Mouse (Mus musculus) hindbrain, embryonic 15.5 days (tissue): Measurements from ENCODE around the gene Zbtb32. TPM values are rescaled to one million over a fixed set of nuclear protein-coding genes. Genes with fewer than 3 reads are reported as not detected.

ENCODE experiments used
- ATAC-seq: fragments of 200-750 bp; cut with Nextera tagmentation; 2 replicates; pipeline ENCODE4 v1.8.0; 2017; ENCODE audit warnings: low read depth, moderate number of reproducible peaks, moderate TSS enrichment; ENCODE audit not compliant: low FRiP score
- H3K27ac ChIP-seq: fragments of 300-500 bp; sonication (generic); replicated peaks from 2 replicates; pipeline ENCODE4 v1.5.1; 2015; ENCODE audit warnings: mild to moderate bottlenecking, inconsistent platforms
- H3K27me3 ChIP-seq: fragments of 300-500 bp; sonication (generic); 2 replicates; pipeline ENCODE4 v1.6.1; 2015; ENCODE audit warnings: control low read depth, inconsistent platforms
- H3K36me3 ChIP-seq: fragments of 300-500 bp; sonication (generic); 2 replicates; pipeline ENCODE4 v1.6.1; 2015; ENCODE audit warnings: control low read depth, inconsistent platforms
- H3K4me1 ChIP-seq: fragments of 300-500 bp; sonication (generic); replicated peaks from 2 replicates; pipeline ENCODE4 v1.6.1; 2015; ENCODE audit warnings: control low read depth, inconsistent platforms
- H3K4me2 ChIP-seq: fragments of 300-500 bp; sonication (generic); 2 replicates; pipeline ENCODE4 v1.6.1; 2015; ENCODE audit warnings: moderate library complexity, mild to moderate bottlenecking, inconsistent platforms
- H3K4me3 ChIP-seq: fragments of 300-500 bp; sonication (generic); 2 replicates; pipeline ENCODE4 v1.5.1; 2015; ENCODE audit warnings: mild to moderate bottlenecking, inconsistent platforms
- H3K9ac ChIP-seq: fragments of 300-500 bp; sonication (generic); 2 replicates; pipeline ENCODE4 v1.6.1; 2015; ENCODE audit warnings: inconsistent platforms
- H3K9me3 ChIP-seq: fragments of 300-500 bp; sonication (generic); 2 replicates; pipeline ENCODE4 v1.6.1; 2016; ENCODE audit warnings: control low read depth, inconsistent platforms
- WGBS: fragments of 180-500 bp; shearing (Covaris S2); methylation state at CpG from one replicate; pipeline ENCODE4 v1.1.7; 2015; 5-methylcytosine and 5-hydroxymethylcytosine counted together
- polyA plus RNA-seq: library from polyadenylated mRNA; unstranded; fragments of >200 nt; fragmentation: Nextera tagmentation; extraction: Ambion mirVana; gene quantifications from 2 replicates; pipeline ENCODE4 v1.2.1, GENCODE M21; 2015

Zbtb32 gene
- polyA plus RNA-seq, 1 experiment from 2014 or later, result 0.10 TPM

- WGBS, result 55% methylated on average over 5 of the region's 5 CpGs
- no peaks in the 10 kb centered on the region for H3K4me1 ChIP-seq
- no peak overlapping the region for H3K4me3 ChIP-seq
- H3K27ac ChIP-seq, result no peak overlapping the region
- no peaks in the 10 kb centered on the region for H3K9me3 ChIP-seq
- no peak overlapping the region for H3K4me2 ChIP-seq
- H3K27me3 ChIP-seq, result no peaks in the 10 kb centered on the region
- H3K9ac ChIP-seq, result no peak overlapping the region
- peaks cover 48% of the 10 kb centered on the region for H3K36me3 ChIP-seq
- ATAC-seq, result peak; percentile 49; the same call in 1 of the 2 replicates
Observed at GRCm38 (mm10) chr7:30615049-30615760, 16.5 kb upstream of the Zbtb32 start.

- Histone ChIP-seq H3K27me3 (no peaks in the 10 kb centered on the region), H3K9me3 (no peaks in the 10 kb centered on the region), H3K4me3 (no peak overlapping the region), H3K27ac (no peak overlapping the region), H3K4me2 (no peak overlapping the region), H3K4me1 (no peaks in the 10 kb centered on the region), H3K36me3 (peaks cover 44% of the 10 kb centered on the region), H3K9ac (no peak overlapping the region)
- 76% methylated on average over 2 of the region's 2 CpGs for whole genome bisulfite sequencing
- ATAC-seq, result no peak
Observed at GRCm38 (mm10) chr7:30614454-30614853, 15.7 kb upstream of the Zbtb32 start.

DNA sequence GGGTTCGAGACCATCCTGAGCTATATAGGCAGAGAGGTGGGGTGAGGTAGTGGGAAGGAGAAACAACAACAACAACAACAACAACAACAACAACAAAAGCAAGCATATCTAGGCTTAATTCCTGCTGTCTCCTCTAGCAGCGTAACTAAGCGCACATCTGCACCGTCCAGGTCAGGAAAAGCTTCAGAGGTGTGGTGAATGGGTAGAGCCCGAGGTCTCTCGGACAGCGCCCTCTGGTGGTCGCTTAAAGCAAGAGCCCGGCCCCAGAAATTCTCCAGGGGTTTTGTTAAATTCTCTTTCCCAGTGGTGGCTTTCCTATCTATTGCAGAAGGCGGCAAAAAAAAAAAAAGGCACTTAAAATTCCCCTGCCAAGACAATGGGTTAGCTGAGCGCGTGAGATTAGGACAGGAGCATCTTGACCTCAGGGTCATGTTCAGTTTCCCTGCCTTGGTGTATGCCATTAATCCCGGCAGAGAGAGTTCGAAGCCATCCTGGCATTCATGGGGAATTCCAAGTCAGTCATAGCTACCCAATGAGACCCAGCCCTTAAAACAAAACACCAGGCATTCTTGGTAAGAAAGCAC is 14.9 kb upstream of the Zbtb32 start:
- no peak for ATAC-seq
- no peaks in the 10 kb centered on the region for H3K27me3 ChIP-seq
- H3K36me3 ChIP-seq, result peaks cover 35% of the 10 kb centered on the region
- no peak overlapping the region for H3K4me3 ChIP-seq
- no peak overlapping the region for H3K27ac ChIP-seq
- no peaks in the 10 kb centered on the region for H3K4me1 ChIP-seq
- H3K9me3 ChIP-seq, result no peaks in the 10 kb centered on the region
- H3K9ac ChIP-seq, result no peak overlapping the region
- H3K4me2 ChIP-seq, result no peak overlapping the region
- WGBS, result 24% methylated on average over 14 of the region's 14 CpGs

GRCm38 (mm10) chr7:30612654-30613402 is 14.1 kb upstream of the Zbtb32 start, which contains the start of gene Upk1a:
TSS of gene Upk1a (minus strand) at chr7:30612847.
- H3K9ac ChIP-seq, result no peak within 1 kb of the TSS

DNA sequence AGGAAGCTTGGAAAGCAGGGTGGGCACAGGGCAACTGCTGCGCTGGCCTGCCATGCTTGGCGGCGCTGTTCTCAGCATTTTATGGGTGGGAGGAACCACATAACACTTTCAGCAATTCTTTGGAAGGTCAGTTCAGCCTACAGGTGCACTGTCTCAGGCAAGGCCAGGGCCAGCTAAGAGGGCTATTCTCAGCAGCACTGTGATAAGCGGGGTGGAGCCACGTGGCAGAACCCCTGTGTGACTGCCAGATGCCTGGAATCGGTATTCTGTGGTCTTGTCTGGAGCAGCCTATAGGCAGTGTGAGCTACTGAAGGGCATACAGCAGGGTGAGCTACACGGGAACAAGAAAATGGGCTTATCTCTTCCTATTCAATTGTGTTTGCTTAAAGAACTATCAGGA is 11.3 kb upstream of the Zbtb32 start:
- no peak for ATAC-seq
- H3K9ac ChIP-seq, result no peak overlapping the region
- no peak overlapping the region for H3K4me2 ChIP-seq
- no peak overlapping the region for H3K4me3 ChIP-seq
- no peaks in the 10 kb centered on the region for H3K27me3 ChIP-seq
- no peak overlapping the region for H3K27ac ChIP-seq
- no peaks in the 10 kb centered on the region for H3K4me1 ChIP-seq
- H3K9me3 ChIP-seq, result no peaks in the 10 kb centered on the region
- WGBS, result 69% methylated on average over 7 of the region's 7 CpGs
- H3K36me3 ChIP-seq, result no peaks in the 10 kb centered on the region

More at GRCm38 (mm10) chr7:30612654-30613402, 14.1 kb upstream of the Zbtb32 start, which contains the start of gene Upk1a:
- H3K27me3 ChIP-seq, result no peaks in the 10 kb centered on the region
- no peaks in the 10 kb centered on the region for H3K9me3 ChIP-seq
- H3K36me3 ChIP-seq, result peaks cover 27% of the 10 kb centered on the region
- no peaks in the 10 kb centered on the region for H3K4me1 ChIP-seq
- H3K4me2 ChIP-seq, result no peak within 1 kb of the TSS
- ATAC-seq, result no peak
- H3K4me3 ChIP-seq, result no peak within 1 kb of the TSS
- H3K27ac ChIP-seq, result no peak within 1 kb of the TSS
- WGBS, result 80% methylated on average over 8 of the region's 8 CpGs

GRCm38 (mm10) chr7:30608476-30608875 is 9.8 kb upstream of the Zbtb32 start:
- no peak overlapping the region for H3K9ac ChIP-seq
- H3K4me3 ChIP-seq, result no peak overlapping the region
- no peak overlapping the region for H3K27ac ChIP-seq
- no peak for ATAC-seq
- H3K36me3 ChIP-seq, result no peaks in the 10 kb centered on the region
- no peaks in the 10 kb centered on the region for H3K9me3 ChIP-seq
- no peaks in the 10 kb centered on the region for H3K27me3 ChIP-seq
- H3K4me2 ChIP-seq, result no peak overlapping the region
- H3K4me1 ChIP-seq, result no peaks in the 10 kb centered on the region
- 45% methylated on average over 16 of the region's 16 CpGs for WGBS

DNA sequence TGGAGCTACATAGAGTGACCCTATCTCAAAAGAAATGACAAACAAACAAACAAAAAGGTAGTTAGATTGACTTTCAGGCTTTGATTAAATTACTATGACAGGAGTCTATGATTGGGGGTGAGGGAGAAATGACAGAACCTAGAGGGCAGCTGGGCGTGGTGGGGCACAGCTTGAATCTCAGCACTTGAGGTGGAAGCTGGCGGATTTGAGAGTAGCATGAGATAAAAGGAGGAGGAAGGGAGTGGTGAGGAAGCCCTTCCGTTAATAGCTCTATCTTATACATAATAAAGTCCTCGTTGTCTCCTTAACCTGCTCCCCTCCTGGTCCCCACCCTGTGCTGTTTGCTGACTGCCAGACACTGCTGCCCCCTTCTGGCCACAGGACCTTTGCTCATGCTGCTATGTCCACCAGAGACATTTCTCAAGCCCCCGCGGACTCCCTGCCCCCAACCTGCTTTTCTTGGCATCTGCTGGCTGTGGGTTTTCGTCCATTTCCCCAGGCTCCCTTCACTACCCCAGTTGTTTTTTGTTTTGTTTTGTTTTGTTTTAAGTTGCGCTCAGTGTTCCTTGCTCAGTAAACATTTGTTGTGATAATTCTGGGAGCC is 9.1 kb upstream of the Zbtb32 start:
- 32% methylated on average over 8 of the region's 8 CpGs for WGBS
- 0 out of 2 replicates have a peak, but pooled peaks have one; percentile 25 for ATAC-seq

DNA sequence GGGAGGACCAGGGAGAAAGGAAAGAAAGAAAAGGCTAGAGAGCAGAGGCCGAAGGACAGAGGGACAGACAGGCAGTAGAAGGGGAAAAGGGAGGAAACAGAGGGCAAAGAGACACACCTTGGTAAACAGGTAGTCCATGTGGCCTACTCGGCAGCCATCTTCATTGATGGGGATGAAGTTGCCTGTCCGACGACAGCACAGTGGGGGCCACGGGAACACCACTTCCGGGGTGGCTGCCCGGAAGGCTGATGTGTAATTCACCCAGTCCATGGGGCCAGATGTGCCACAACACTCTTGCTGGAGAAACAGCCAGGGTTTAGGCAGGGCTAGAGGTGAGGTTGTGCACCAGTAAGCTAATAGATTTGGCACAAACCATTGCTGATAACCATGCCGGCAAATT is 6.2 kb upstream of the Zbtb32 start:
- Histone ChIP-seq H3K27me3 (no peaks in the 10 kb centered on the region), H3K4me1 (peaks cover 8% of the 10 kb centered on the region), H3K36me3 (no peaks in the 10 kb centered on the region), H3K4me3 (no peak overlapping the region), H3K9me3 (no peaks in the 10 kb centered on the region), H3K4me2 (no peak overlapping the region), H3K9ac (no peak overlapping the region), H3K27ac (no peak overlapping the region)
- WGBS, result 90% methylated on average over 8 of the region's 8 CpGs
- ATAC-seq, result no peak

More for the DNA sequence above, 9.1 kb upstream of the Zbtb32 start:
- Histone ChIP-seq H3K4me3 (no peak overlapping the region), H3K4me2 (no peak overlapping the region), H3K4me1 (no peaks in the 10 kb centered on the region), H3K36me3 (no peaks in the 10 kb centered on the region), H3K27ac (no peak overlapping the region), H3K9me3 (no peaks in the 10 kb centered on the region), H3K27me3 (no peaks in the 10 kb centered on the region), H3K9ac (no peak overlapping the region)

DNA sequence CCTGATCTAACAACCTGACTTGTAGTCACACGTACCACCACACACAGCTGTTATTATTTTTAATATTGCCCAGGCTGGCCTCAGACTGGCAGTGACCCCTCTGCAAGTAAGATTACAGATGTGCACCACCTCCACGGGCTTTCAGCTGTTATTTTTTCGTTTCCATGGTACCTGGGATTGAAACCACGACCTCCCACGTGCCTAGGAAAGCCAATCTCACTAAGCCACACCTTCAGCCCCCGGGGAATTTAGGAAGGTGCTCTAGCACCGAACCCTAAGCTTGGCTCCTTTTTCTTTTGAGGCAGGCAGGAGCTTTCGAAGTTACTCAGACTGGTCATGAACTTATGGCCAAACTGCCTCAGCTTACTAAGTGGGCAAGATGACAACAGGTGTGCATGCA is 5.7 kb upstream of the Zbtb32 start:
- H3K36me3 ChIP-seq, result no peaks in the 10 kb centered on the region
- no peak overlapping the region for H3K4me2 ChIP-seq
- H3K4me1 ChIP-seq, result peaks cover 14% of the 10 kb centered on the region
- no peak for ATAC-seq
- no peaks in the 10 kb centered on the region for H3K27me3 ChIP-seq
- H3K4me3 ChIP-seq, result no peak overlapping the region
- H3K9me3 ChIP-seq, result no peaks in the 10 kb centered on the region
- H3K27ac ChIP-seq, result no peak overlapping the region
- no peak overlapping the region for H3K9ac ChIP-seq
- 66% methylated on average over 8 of the region's 8 CpGs for WGBS

- no peaks in the 10 kb centered on the region for H3K27me3 ChIP-seq
- H3K27ac ChIP-seq, result no peak overlapping the region
- H3K9me3 ChIP-seq, result no peaks in the 10 kb centered on the region
- ATAC-seq, result no peak
- no peak overlapping the region for H3K4me2 ChIP-seq
- H3K9ac ChIP-seq, result no peak overlapping the region
- peaks cover 14% of the 10 kb centered on the region for H3K4me1 ChIP-seq
- H3K4me3 ChIP-seq, result no peak overlapping the region
- WGBS, result 61% methylated on average over 3 of the region's 3 CpGs
- no peaks in the 10 kb centered on the region for H3K36me3 ChIP-seq
Observed at GRCm38 (mm10) chr7:30602583-30602982, 3.9 kb upstream of the Zbtb32 start.

GRCm38 (mm10) chr7:30600651-30601050 is 1.9 kb upstream of the Zbtb32 start:
- Histone ChIP-seq H3K4me2 (peak overlapping the region; percentile 50; the same call in 1 of the 2 replicates), H3K9me3 (no peaks in the 10 kb centered on the region), H3K4me1 (peaks cover 14% of the 10 kb centered on the region), H3K36me3 (no peaks in the 10 kb centered on the region), H3K27me3 (no peaks in the 10 kb centered on the region), H3K4me3 (no peak overlapping the region), H3K27ac (peak overlapping the region; percentile 27; the same call in 1 of the 2 replicates), H3K9ac (no peak overlapping the region)
- ATAC-seq, result peak; percentile 4; the same call in 1 of the 2 replicates
- 71% methylated on average over 7 of the region's 7 CpGs for WGBS

GRCm38 (mm10) chr7:30599933-30600353 is 1.2 kb upstream of the Zbtb32 start:
- Histone ChIP-seq H3K27ac (peak overlapping the region; percentile 27), H3K9me3 (no peaks in the 10 kb centered on the region), H3K4me2 (peak overlapping the region; percentile 50), H3K4me3 (peak overlapping the region; percentile 23), H3K9ac (no peak overlapping the region), H3K4me1 (peaks cover 14% of the 10 kb centered on the region), H3K36me3 (no peaks in the 10 kb centered on the region), H3K27me3 (no peaks in the 10 kb centered on the region)
- peak; percentile 98 for ATAC-seq
- WGBS, result 0% methylated on average over 16 of the region's 16 CpGs
